Mouse (Mus musculus) c-Kit-positive CD71-positive TER-119-negative erythroid progenitor cells, embryonic 14.5 days (primary cell): ENCODE measurements around the gene Med27.

Source experiments
- DNase-seq: peaks from one replicate; pipeline ENCODE4 v3.0.0-alpha.2; 2013; ENCODE audit warnings: low read depth

Gene Med27

DNA sequence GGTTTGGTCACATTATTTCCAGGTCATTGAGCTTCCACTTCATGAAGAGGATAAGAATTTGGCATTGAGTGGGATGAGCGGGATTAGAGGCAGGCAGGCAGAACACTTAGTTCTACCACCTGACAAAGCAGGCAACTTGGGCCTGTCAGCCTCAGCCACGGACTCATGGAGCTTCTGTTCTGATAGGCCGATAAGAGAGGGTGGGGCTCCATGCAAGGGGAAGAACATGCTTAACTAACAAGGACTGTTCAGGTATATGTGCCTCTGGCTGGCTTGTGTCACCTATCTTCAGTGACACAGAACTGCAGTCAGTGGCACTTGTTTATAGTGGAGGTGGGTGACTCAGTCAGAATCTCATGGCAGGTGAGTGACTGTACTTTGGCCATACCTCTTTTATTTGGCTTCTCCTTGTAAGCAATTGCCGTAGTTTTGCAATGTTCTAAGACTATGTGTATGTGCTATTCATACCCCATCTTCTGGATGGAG is 126.4 kb downstream of the Med27 start:
- no peak for DNase-seq

DNA sequence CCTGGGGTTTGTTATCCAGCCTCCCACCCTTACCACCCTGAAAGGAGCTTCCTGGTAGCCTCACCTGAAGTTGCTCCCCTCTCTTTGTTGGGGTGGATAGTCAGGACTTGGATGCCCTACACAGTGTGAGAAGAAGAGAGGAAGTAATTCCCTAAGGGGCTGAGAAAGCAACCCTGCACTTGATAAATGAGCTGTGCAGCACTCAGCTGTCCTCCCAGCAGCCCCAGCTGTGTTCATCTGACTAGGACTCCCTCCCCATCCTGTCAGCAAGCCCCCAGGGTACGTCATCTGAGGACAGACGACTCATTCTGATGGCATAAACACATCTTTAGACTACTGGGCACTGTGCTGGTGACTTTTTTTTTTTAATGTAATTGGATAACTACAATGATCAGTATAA is 127.3 kb downstream of the Med27 start:
- DNase-seq: no peak

DNA sequence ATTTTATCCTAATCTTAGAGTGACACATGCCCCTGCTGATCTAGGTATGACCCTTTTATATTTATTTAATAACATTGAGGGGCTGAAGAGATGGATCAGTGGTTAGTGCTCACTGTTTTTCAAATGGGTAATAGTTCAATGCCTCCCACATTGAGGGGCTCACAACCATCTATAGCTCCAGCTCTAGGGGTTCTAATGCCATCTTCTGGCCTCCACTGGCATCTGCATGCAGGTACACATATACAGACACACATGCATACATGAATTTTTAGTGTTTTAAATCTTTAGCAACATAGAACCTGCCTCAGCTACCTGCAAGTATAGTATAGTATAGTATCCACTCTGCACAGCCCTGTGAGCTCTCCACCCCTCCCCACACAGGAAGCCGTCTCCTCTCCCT is 130.1 kb downstream of the Med27 start:
- no peak for DNase-seq

DNA sequence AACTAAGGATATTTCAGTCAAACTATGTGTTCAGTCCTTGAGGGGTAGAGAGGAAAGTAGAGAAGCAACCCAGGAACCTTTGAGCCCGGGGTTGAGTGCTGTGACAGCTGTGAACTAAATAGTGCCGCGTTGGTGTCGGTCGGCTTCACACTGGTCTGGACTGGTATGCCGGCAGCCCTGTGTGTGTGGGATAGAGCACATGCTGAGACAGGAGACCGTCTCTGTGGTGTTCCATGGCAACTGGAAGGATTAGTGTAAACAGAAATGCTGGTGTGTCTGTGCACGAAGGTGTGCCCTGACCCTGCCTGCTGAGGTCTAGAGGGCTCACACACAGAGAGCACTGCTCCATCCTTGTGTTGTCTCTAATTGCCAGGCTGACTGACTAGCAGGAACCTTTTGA is 135.2 kb downstream of the Med27 start:
- DNase-seq: no peak

DNA sequence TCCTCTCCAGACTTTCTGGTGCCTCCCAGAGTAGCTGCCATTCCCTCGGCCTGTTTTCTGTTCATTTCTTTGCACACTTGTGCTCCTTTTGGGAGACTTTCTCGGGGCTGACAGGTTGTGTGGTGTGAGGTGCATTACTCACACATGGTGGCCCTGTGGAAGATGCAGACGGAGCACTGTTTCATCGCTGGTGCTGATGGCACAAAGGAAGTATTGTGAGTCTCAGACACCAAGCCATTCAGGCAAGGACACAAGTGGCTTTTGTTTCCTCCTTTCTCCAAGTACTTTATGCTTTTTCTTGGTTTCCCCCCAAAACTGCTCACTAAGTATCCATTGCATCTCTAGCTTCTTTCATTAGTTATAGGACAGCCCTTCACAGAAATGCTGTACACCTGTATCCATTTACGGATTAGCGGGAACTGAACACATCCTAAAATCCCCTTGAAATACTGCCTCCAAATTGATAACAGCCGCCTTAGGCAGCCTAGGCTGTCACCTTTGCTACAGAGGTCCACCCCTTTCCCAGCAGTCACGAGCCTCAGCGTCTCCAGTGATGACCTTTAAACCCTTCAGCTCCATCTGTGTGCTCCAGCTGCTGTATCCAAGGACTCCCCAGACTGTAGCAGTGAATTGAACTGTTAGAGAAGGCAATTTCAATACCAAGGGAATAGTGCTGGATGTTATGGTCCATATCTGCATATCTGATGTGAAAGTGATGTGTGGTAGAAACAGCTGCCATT is 136.5 kb downstream of the Med27 start:
- DNase-seq: no peak

DNA sequence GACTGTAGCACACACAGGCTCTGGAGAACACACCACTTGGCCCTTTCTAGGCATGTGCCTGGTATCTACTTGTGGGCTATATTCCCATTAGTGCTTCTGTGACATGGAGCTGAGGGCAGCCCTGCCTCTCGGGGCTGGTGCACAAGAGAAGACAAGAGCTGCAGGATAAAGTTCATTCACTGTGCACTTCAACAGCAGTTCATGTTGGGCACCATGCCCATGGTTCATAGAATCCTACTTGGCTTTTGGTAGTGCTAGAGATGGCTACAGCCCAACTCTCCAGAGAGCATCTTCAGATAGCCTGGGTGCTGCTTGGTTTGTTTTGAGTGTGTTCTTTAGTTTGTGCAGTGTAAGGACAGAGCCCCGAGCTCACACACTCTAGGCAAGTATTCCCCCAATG is 138.9 kb downstream of the Med27 start:
- no peak for DNase-seq

DNA sequence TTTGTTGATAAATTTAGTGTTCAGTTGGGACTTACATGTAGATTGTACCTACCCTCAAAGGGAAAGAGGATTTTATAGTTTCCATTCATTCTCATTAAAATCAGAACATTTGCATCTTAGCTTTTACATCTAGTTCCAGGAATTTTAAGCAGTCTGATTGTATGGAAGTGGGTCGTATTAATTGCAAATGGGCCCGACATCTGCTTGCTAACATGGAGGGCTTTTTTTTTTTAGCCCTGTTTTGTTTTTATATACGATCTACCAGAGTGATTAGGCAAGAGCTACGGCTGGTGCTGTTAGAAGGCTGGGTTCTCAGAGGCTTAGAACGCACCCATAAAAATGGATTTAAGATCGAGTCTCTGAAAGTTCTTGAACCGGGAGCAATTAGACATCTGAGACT is 139.9 kb downstream of the Med27 start:
- no peak for DNase-seq

DNA sequence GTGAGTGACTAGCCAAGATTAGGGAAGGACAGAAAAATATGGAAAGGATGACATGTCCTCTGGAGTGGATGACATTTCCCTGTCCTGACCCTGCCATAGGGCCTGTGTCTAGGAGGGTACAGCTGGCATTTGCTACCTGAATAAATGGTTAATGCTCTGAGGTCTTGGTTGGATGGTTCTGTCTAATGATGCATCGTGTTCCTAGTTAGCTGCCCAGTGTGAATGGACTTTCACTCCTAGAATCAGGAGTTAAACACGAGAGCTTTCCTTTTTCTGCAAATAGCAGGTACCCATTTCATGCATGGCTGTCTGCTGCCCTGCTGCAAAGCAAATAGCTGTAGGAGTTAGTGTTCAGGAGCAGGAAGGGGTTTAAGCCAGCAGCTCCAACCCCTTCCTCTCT is 141.0 kb downstream of the Med27 start:
- no peak for DNase-seq

DNA sequence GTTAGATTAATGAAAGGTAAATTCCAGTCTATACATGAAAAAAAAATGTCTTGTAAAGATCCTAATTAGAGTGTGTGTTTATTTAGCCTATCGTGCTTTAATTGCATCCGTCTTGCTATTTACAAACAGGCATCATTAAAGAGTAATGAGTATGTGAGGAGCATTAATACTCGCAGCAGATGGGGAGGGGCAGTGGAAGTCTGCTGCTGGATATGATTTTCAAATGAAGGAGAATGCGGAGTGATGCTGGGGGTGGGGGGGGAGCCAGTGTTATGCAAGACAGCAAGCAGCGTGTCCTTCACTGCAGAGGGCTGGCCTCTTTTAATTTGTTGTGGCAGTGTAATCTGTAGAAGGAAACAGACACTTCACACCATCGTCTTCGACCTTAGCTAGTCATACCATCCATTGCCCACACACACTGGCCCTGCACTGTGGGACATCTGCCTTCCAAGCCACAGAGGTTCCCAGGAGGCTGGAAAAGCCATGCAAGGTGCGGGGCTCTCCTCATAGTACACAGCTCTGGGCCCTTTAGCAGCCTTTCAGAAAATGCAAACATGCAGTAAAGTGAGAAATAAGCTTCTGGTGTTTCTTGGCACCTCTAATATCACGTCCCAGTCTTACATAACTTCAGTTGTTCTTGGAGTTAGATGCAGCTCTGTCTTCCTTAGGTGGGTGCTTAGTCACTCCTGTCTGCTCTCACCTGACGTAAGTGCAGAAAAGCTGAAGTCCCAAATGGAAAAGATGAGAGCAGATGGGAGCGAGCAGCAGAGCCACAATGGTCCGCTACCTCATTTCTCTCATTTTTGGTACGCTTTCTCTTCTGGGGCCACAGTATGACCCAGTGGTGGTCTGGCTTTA is 142.0 kb downstream of the Med27 start:
- DNase-seq: no peak

DNA sequence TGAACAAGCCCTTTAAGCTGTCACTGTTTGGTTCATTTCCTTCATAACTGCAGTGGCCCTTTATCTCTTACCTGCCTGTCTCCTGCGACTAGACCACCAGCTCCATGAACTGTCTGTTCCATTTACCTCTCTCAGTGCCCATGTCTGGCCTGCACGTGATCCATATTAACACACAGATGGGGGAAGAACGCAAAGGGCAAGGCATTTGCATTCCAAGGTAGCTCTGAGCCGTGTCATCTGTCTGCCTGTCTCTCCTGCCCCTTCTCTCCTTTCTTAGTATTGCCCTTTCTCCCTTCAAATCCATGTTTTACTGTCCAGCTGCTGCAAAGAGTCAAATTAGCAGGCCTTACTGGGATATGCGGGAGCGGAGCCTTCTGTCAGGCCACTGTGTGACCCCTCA is 145.0 kb downstream of the Med27 start:
- no peak for DNase-seq

DNA sequence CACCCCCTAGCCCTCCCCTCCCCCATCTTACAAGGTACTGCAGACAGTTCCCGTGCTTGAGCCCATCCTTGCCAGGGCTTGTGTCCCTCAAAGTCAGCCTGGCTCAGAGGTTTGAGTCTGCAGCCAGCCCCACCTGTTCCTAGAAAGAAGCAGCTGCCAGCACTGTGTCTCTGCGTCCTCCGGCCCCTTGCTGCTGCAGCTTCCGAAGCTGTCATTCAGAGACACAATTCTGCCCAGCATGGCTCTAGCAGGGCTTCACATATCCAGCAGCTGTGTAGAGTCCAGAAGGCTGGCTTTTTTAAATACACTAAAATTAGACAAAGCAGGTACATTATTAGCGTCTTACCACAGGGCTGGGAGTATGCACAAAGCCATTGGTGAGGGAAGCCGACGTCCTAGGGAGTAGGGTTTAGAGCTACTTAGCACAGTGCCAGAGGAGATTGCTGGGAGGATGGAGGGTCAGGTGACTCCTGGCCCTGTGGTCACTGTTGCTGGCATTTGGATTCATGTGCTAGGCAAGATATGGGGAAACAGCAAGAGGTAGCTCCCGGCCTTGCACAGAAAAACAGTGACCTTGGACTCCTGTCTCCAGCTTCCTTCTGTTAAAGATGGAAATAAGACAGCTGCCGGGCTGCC is 146.9 kb downstream of the Med27 start:
- no peak for DNase-seq

DNA sequence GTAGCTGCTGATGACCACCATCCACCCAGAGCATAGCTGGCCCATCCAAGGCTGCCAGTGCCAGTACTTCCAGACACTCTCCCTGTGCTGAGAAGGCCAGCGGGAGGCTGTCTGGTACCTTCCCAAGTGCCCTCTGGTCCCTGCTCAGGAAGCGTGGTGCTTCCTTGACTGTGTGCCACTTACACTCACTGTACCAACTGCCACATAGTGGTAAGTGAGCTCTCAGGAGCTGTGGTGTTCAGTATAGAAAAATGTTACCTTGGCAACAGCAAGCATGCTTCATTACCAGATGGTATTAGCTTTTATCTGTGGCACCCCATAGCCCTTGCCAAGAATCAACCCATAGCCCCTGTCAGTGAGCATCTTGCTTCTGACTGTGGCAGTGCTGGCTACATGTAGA is 148.7 kb downstream of the Med27 start:
- DNase-seq: no peak

DNA sequence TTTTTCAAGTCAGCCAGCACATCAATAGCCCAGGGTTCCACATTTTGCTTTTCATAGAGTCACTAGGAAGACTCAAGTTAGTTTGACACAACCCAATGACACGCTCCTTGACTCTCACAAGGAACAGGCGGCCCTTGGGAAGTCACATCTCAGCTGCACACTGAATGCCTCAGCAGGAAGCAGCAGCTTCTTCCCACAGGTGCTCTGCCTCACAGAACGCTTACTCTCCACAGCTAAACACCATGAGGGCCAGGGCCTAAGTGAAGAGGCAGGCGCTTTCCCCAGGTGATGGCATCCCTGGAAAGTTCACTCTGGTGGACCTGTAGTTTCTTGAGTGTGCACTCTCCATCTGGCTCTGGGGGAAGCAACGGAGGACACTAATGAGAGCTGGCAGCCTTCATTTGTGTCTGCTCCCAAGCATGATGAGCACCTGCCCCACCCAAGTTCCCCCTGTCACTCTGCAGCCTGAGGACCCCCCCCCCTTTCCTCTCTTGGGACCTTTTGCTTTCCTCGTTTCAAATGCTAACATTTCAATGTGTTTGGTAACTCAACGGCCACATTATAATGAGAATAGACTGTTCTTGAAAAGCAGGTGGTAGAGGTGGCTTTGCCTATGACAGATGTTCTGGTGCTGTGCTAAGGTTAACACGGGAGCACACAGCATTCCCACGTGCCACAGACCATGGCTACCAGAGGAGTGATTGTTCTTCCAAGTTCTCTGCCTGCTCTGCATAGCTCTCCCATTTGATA is 154.2 kb downstream of the Med27 start:
- DNase-seq: no peak

DNA sequence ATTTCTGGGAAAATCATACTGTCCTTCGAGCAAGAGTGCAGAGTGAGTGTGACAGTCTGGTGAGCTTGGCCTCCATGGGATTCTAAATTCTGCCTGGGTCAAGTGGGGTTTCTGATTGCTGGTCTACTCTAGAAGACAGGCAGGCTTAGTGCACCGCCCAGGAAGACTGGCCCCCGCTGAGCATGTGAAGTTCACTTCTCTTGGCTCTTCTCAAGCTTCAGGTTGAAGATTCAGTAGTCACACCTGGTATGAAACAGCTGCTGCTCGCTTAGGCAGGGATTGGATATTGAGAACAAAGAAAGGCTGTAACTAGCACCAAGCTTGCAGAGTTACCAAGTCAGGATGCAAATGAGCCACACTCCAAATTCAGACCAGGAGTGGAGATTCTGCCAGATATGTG is 154.8 kb downstream of the Med27 start:
- no peak for DNase-seq

DNA sequence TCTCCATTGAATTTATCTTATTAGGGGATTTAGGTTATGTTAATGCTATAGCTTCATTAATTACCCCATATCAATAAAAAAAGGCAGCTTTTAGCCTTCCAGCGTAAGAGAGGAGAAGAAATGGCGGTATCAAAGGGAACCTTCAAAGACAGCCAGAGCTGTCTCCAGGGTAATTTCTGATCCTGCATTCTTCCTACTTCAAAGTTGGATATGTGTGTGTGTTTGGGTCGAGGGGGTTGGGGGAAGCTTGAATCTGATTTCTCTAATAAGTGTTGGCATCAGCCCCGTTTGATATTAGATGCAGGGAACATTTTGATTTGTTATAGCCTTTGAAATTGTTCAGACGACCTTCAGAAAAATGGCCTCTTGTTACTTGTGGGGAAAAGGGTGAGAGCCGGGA is 158.2 kb downstream of the Med27 start:
- DNase-seq: no peak

DNA sequence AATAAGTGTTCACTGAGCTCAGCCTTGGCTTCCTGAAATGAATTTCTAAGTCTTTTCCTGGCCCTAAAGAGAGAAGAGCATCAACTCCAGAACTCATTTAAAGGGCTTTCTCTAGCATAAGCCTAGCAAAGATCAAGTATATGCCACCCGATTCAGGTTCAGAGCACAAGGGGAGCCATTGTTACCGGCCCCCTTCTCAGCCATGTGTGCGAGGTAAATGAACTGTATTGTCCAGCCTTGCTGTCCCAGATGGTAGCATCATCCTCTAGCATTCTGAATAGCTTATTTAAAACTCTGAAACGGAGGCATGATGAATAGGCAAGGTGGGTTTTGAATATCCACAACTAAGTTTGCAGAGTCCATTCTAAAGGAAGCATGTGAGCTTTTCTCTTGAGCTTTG is 159.8 kb downstream of the Med27 start:
- DNase-seq: no peak

DNA sequence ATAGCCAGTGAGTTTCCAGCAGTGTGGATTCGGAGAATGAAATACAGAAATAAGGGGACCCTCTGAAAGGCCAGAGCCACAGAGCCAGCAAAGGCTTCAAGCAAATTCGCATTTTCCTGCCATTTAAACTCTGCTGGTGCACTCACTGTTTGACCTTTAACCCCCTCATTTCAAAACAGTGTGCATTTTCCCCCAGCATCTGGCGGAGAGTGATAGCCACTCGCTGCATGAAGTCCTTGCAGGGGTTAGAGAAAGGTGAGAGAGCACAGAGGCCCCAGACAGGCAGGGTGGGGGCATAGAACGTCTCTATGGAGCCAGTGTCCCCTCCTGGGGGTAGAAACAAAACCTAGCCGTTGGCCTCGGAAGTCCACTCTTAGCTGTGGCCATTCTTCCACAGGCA is 166.5 kb downstream of the Med27 start:
- DNase-seq: no peak

DNA sequence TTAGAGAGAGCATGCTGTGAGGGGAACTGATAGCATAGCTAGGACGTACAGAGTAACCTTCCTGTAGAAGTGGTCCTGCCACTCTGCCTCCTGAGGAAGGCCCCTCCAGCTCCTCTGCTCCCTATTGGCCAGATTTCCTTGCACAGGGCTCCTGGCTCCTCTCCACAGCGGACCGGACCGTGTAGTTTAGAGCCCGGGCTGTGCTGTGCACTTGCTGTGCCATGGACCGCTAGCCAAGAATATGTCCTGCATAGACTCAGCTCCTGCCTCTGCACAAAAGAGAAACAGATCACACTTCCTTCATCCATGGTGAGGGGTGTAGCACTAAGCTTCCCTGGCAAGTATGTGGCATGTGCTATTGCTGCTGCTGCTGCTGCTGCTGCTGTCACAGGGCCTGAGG is 168.2 kb downstream of the Med27 start:
- DNase-seq: no peak

DNA sequence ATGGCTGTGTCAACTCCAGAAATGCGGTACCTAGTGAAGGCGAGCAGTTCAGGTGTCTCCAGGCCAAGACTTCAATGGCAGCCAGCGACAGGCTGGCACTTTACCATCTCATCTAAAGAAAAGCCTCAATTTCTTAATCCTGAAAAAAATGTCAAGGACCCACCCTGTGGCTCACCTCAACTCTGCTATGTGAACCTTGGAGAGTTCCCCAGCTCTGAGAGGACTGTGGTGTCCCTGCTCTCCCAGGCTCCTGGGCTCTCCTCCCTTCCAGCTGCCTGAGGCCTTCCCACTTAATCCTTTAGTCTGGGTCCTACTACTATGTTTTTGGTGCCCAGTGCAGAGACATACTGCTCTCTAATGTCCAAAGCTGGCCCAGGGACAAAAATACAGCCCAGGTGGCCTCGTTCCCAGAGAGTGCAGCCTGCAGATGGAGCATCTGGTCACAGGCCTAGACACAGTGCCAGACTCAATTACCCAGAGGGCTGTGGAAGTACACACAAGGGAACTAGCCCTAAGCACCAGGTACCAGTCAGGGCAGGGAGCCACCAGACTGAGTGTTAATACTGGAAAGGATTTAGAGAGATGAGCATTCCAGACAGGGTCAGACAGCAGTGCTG is 169.3 kb downstream of the Med27 start:
- no peak for DNase-seq

DNA sequence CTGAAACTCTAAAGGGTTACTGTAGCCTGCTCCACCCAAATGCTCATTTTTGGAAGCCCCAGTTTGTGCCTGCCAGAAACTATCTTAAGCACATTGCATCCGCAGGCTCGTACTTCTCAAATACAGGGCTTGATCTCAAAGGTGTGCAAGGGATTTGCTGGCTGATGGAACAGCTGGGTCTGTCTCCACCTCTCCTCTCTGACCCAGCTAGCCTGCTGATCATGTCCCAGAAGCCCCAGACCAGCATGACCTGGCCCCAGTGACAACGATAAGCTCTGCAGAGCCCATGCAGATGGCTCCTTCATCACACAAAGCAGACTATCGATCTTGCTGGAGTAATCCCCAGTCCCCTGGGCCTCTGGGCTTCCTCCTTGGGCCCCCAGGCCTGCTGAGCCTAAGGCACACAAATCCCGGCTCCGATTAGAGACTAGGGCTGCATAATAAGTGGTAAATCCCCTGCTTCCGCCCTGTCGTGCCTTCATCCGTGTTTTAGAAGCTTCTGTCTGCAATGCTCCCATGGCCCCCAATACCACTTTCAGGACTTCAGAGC is 170.1 kb downstream of the Med27 start:
- DNase-seq: no peak

DNA sequence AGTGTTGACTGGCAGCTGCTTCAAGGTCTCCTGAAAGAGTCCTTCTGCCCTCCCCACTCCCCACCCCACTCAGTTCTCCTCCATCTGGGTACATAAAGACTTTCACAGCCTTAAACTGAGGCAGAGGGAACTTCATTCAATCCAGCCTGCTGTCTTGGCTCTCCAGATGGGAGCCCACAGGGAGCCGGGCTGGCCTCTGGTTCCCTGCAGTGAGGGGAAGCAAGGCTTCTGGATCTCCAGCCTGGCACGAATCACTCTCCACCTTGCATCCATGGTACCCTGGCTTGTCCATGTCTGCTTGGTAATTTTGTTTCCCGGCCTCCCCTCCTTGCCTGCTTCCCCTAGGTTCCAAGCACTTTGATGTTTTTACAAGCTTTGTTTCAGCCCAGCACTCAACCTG is 172.8 kb downstream of the Med27 start:
- no peak for DNase-seq

DNA sequence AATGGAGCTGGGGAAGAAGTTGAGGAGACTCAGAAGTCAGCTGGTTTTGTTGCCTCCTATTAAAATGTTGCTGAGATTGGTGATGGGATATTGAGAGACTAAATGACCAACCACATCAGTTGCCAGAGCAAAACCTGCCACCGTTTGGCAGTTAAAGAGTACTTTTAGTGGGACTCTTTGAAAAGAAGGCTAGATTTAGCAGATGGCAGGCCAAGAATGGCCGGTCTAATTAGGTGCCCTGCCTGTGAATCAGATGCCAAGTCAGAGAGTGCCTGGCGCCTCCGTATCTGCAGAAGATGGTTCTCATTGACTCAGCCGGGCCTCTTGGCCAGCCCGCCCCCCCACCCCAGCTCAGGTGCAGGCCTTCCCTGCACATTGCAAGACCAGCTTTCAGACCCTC is 173.6 kb downstream of the Med27 start:
- no peak for DNase-seq
